Mouse (Mus musculus) megakaryocyte, embryonic 14.5 days (primary cell): ENCODE data around the gene Afap1l2.

ENCODE experiments used
- FLI1 ChIP-seq: IDR thresholded peaks from 2 replicates; pipeline ENCODE4 v1.6.1; 2012; ENCODE audit warnings: low read length, inconsistent platforms, mixed read lengths
- GATA1 ChIP-seq: IDR thresholded peaks from 3 replicates; pipeline ENCODE4 v1.6.1; 2012; ENCODE audit warnings: mixed read lengths, low read length, inconsistent platforms, borderline replicate concordance

GRCm38 (mm10) chr19:57057568-57057967 lies 49.5 kb upstream of the Afap1l2 start:
- TF ChIP-seq GATA1 = no peak
- no peak for TF ChIP-seq FLI1
